Mouse (Mus musculus) fat pad, adult 2 months (tissue): ENCODE measurements around the gene Ero1lb.
"Not testable (repeated sequence)": the region's sequence is repeated elsewhere in the genome, so short reads cannot be mapped to it uniquely, and the experiment has no call there.

ENCODE experiments used
- DNase-seq: peaks from one replicate; pipeline ENCODE4 v3.0.0-alpha.2; 2011; ENCODE audit warnings: low read depth, low spot score; ENCODE audit errors: extremely low read depth

The Ero1lb gene

GRCm38 (mm10) chr13:12574979-12575536, 9.4 kb downstream of the Ero1lb start:
- DNase-seq, result no peak

- DNase-seq, result no peak
Observed at GRCm38 (mm10) chr13:12578145-12578544, 12.5 kb downstream of the Ero1lb start.

- no peak for DNase-seq
Observed at GRCm38 (mm10) chr13:12589003-12589402, 23.3 kb downstream of the Ero1lb start.

GRCm38 (mm10) chr13:12597075-12597474, 31.4 kb downstream of the Ero1lb start:
- DNase-seq, result not testable (repeated sequence)

GRCm38 (mm10) chr13:12610206-12610605, 44.5 kb downstream of the Ero1lb start:
- DNase-seq, result not testable (repeated sequence)

- DNase-seq, result not testable (repeated sequence)
Observed at GRCm38 (mm10) chr13:12614026-12614425, 48.4 kb downstream of the Ero1lb start.

GRCm38 (mm10) chr13:12614591-12614990, 48.9 kb downstream of the Ero1lb start:
- not testable (repeated sequence) for DNase-seq

GRCm38 (mm10) chr13:12615014-12615413, 49.3 kb downstream of the Ero1lb start:
- DNase-seq, result not testable (repeated sequence)

- not testable (repeated sequence) for DNase-seq
Observed at GRCm38 (mm10) chr13:12616489-12616888, 50.8 kb downstream of the Ero1lb start.

GRCm38 (mm10) chr13:12619808-12620207, 54.1 kb downstream of the Ero1lb start:
- not testable (repeated sequence) for DNase-seq

- DNase-seq, result not testable (repeated sequence)
Observed at GRCm38 (mm10) chr13:12626061-12626460, 60.4 kb downstream of the Ero1lb start.

- DNase-seq, result not testable (repeated sequence)
Observed at GRCm38 (mm10) chr13:12627746-12628145, 62.1 kb downstream of the Ero1lb start.

GRCm38 (mm10) chr13:12628181-12628580, 62.5 kb downstream of the Ero1lb start:
- DNase-seq, result not testable (repeated sequence)

- DNase-seq, result not testable (repeated sequence)
Observed at GRCm38 (mm10) chr13:12630252-12630651, 64.6 kb downstream of the Ero1lb start.

GRCm38 (mm10) chr13:12634941-12635588, 69.4 kb downstream of the Ero1lb start:
- not testable (repeated sequence) for DNase-seq

GRCm38 (mm10) chr13:12642795-12643194, 77.1 kb downstream of the Ero1lb start:
- DNase-seq, result not testable (repeated sequence)

GRCm38 (mm10) chr13:12646676-12647075, 81.0 kb downstream of the Ero1lb start:
- DNase-seq, result not testable (repeated sequence)

- DNase-seq, result not testable (repeated sequence)
Observed at GRCm38 (mm10) chr13:12650020-12650876, 84.6 kb downstream of the Ero1lb start.

- not testable (repeated sequence) for DNase-seq
Observed at GRCm38 (mm10) chr13:12650877-12651176, 85.2 kb downstream of the Ero1lb start.
